8 mouse cellular contexts compared by ENCODE assay signal in genomic region chr4:101497336-101497735, GRCm38 (mm10). TPM values are rescaled to one million over a fixed set of nuclear protein-coding genes. Genes with fewer than 3 reads are reported as not detected.
DNase-seq lines count a peak whose midpoint lies in the region; ATAC-seq and TF ChIP-seq lines count a peak whose summit lies in the region.

No protein-coding gene starts in this region.

- H3K4me1 ChIP-seq in heart, embryonic 16.5 days (ENCODE audit: control insufficient read depth, insufficient read depth, low read length) = peaks cover 8% of the 10 kb centered on the region; the same call in 1 of the 2 replicates
- H3K4me1 ChIP-seq in embryonic facial prominence, embryonic 10.5 days = peaks cover 26% of the 10 kb centered on the region
- no peaks in the 10 kb centered on the region for H3K4me1 ChIP-seq in intestine, postnatal 0 days (replicated peaks; ENCODE audit: control insufficient read depth, insufficient read depth, low read length)

- H3K27ac ChIP-seq in heart, embryonic 16.5 days (ENCODE audit: low read length) = no peak overlapping the region
- no peak overlapping the region for H3K27ac ChIP-seq in embryonic facial prominence, embryonic 10.5 days (replicated peaks)
- no peak overlapping the region for H3K27ac ChIP-seq in intestine, postnatal 0 days (ENCODE audit: low read depth, low read length)

- intact Hi-C loops in heart, postnatal 25 days (cut with DNase I) = no loop called here

- H3K9ac ChIP-seq in heart, embryonic 16.5 days (ENCODE audit: low read length) = no peak overlapping the region
- H3K9ac ChIP-seq in intestine, postnatal 0 days (ENCODE audit: low read depth, low read length) = no peak overlapping the region

- peak overlapping the region; percentile 97 for H3K4me2 ChIP-seq in heart, embryonic 16.5 days (ENCODE audit: low read depth, low read length)
- H3K4me2 ChIP-seq in intestine, postnatal 0 days (replicated peaks; ENCODE audit: low read depth) = peak overlapping the region; percentile 90

- no peak for DNase-seq in heart, postnatal 25 days (ENCODE audit: low spot score)
- peak; percentile 41 to 46 for DNase-seq in adrenal gland, adult 18-20 months (ENCODE audit: low spot score in 2 of 2)
- peak; percentile 34 for DNase-seq in embryonic facial prominence, embryonic 10.5 days (ENCODE audit: low spot score)
- no peak for DNase-seq in urinary bladder, postnatal 36 days (ENCODE audit: low spot score in 2 of 2)

- TF ChIP-seq CTCF in intestine, postnatal 0 days (IDR thresholded peaks at IDR 0.05; ENCODE audit: low read depth) = no peak

- no peaks in the 10 kb centered on the region for H3K36me3 ChIP-seq in heart, embryonic 16.5 days (ENCODE audit: control insufficient read depth, insufficient read depth)
- no peaks in the 10 kb centered on the region for H3K36me3 ChIP-seq in embryonic facial prominence, embryonic 10.5 days (replicated peaks)
- H3K36me3 ChIP-seq in intestine, postnatal 0 days (ENCODE audit: control insufficient read depth, insufficient read depth) = no peaks in the 10 kb centered on the region

- H3K4me3 ChIP-seq in heart, embryonic 16.5 days (ENCODE audit: low read length) = peak overlapping the region; percentile 68
- peak overlapping the region; percentile 76 for H3K4me3 ChIP-seq in embryonic facial prominence, embryonic 10.5 days
- H3K4me3 ChIP-seq in intestine, postnatal 0 days (ENCODE audit: low read depth, low read length) = peak overlapping the region; percentile 52

- no peaks in the 10 kb centered on the region for H3K9me3 ChIP-seq in heart, embryonic 16.5 days (replicated peaks; ENCODE audit: control insufficient read depth, low read length)
- H3K9me3 ChIP-seq in embryonic facial prominence, embryonic 10.5 days = no peaks in the 10 kb centered on the region
- H3K9me3 ChIP-seq in intestine, postnatal 0 days (ENCODE audit: control insufficient read depth) = no peaks in the 10 kb centered on the region

- H3K27me3 ChIP-seq in heart, embryonic 16.5 days (ENCODE audit: control insufficient read depth, insufficient read depth, low read length) = peaks cover 27% of the 10 kb centered on the region
- peaks cover 70% of the 10 kb centered on the region for H3K27me3 ChIP-seq in embryonic facial prominence, embryonic 10.5 days (replicated peaks; ENCODE audit: low read depth, poor library complexity, severe bottlenecking)
- peaks cover 31% of the 10 kb centered on the region for H3K27me3 ChIP-seq in intestine, postnatal 0 days (replicated peaks; ENCODE audit: control insufficient read depth, insufficient read depth, low read length)

- ATAC-seq in heart, embryonic 16.5 days (replicated peaks; ENCODE audit: extremely low read depth, insufficient read depth, low FRiP score) = no peak
- ATAC-seq in intestine, postnatal 0 days = no peak
- peak; percentile 62 for ATAC-seq in megakaryocyte-erythroid progenitor cell, adult 5-6 weeks (replicated peaks; ENCODE audit: low FRiP score, low TSS enrichment, poor library complexity, severe bottlenecking)
- ATAC-seq in erythroid progenitor cell, adult 5-6 weeks (replicated peaks; ENCODE audit: low FRiP score, poor library complexity, severe bottlenecking) = no peak

- WGBS in heart, embryonic 16.5 days = 4% methylated on average over 14 of the region's 14 CpGs
- WGBS in embryonic facial prominence, embryonic 10.5 days = 5% methylated on average over 14 of the region's 14 CpGs
- WGBS in intestine, postnatal 0 days = 9% methylated on average over 14 of the region's 14 CpGs

RNA-seq across cellular contexts. Expression of gene Dnajc6, which starts 0.9 kb away (rescaled TPM):
- polyA plus RNA-seq in heart, embryonic 16.5 days (2015; fragmentation: Nextera tagmentation; extraction: Ambion mirVana) = 1.2 and 1.7 TPM in 2 replicates
- under 1 TPM; 0.42 to 0.56 TPM for total RNA-seq in heart, postnatal 25 days (2021)
- total RNA-seq in adrenal gland, adult 18-20 months (2021) = 1 to 10 TPM; 5.0 to 5.4 TPM
- polyA plus RNA-seq in embryonic facial prominence, embryonic 10.5 days (2016; fragmentation: Nextera tagmentation; extraction: Ambion mirVana) = 1.5 and 1.6 TPM in 2 replicates
- 0.98 and 1.2 TPM in 2 replicates for polyA plus RNA-seq in intestine, postnatal 0 days (2015; fragmentation: Nextera tagmentation; extraction: Ambion mirVana)
- total RNA-seq in megakaryocyte-erythroid progenitor cell, adult 5-6 weeks (2014; fragmentation: Nextera tagmentation) = 35.2 and 35.5 TPM in 2 replicates
- 40.5 and 40.8 TPM in 2 replicates for total RNA-seq in megakaryocyte-erythroid progenitor cell, adult 5-6 weeks (2017)
- 2.9 and 3.4 TPM in 2 replicates for total RNA-seq in erythroid progenitor cell, adult 5-6 weeks (2015; ENCODE audit: low replicate concordance)
- 1.3 and 11.2 TPM in 2 replicates for total RNA-seq in erythroid progenitor cell, adult 5-6 weeks (2017; ENCODE audit: low replicate concordance)

Comparison
In these comparisons a context has a peak if more than half of its experiments do, and no peak if none do; other contexts are left out.
1. DNase-seq: peak in adrenal gland, adult 18-20 months (2 of 2) and embryonic facial prominence, embryonic 10.5 days (single experiment); none in heart, postnatal 25 days (single experiment) and urinary bladder, postnatal 36 days (0 of 2).
2. Peak in every context shown above with its lines, with median percentiles within 50 percentile points of each other: H3K4me3 ChIP-seq.